Mouse (Mus musculus) megakaryocyte progenitor cell, adult 5-6 weeks (primary cell): ENCODE measurements around the gene Cd79a. TPM values are rescaled to one million over a fixed set of nuclear protein-coding genes. Genes with fewer than 3 reads are reported as not detected.
"Not testable (repeated sequence)": the region's sequence is repeated elsewhere in the genome, so short reads cannot be mapped to it uniquely, and the experiment has no call there.

Source experiments
- ATAC-seq: replicated peaks from 2 replicates; pipeline ENCODE4 v1.8.0; 2016; ENCODE audit warnings: mild to moderate bottlenecking, moderate TSS enrichment, inconsistent platforms; ENCODE audit not compliant: poor library complexity
- total RNA-seq, 2 experiments: library from RNA; stranded (forward) in 1 of 2; stranded (reverse) in 1 of 2; fragments of 157-497, 149-512 nt in 1 of 2; fragments of 200-1000 nt in 1 of 2; gene quantifications; 2 replicates each; pipeline versions ENCODE4 v1.2.3 to v1.2.4; 2015 to 2017

The Cd79a gene
- total RNA-seq, 2 experiments from 2014 or later, result 0.08 to 0.35 TPM

- no peak for ATAC-seq
Measured at GRCm38 (mm10) chr7:24885468-24886307, 11.5 kb upstream of the Cd79a start.

DNA sequence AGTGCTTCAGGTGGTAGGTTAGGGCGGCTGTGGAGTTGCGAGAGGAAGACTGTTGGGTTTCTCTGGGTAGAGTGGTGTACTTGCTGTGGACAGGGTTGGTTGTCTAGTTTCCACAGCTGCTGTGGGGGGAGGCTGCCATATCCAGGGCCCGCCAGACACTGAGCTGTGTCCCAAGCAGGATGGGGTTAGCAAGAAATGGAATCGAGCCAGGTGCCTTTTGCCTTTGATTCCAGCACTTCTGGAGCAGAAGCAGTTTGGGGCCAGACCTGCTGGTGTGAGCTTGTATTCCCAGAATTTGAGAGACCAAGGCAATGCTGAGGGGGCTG, 10.9 kb upstream of the Cd79a start:
- ATAC-seq, result no peak

DNA sequence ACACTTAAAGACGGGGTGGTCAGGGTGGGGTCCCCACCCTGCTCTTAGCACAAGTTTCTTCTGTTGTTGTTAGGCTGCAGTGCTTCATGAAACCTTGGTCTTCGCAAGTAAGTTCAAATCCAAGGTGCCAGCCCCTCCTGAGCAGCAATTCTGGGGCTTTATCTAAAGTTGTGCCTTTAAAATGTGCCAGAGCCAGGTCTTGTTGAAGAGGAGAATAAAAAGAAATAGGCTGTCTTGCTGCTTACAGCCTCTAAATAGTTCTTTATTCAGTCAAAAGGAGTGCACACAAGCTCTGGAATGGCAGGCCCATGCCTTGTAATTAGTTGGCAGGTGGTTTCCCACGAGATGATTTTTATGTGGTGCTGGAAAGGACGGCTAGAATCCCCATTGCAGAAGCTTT, 10.1 kb upstream of the Cd79a start:
- ATAC-seq, result no peak

GRCm38 (mm10) chr7:24889431-24890220, 7.6 kb upstream of the Cd79a start:
- no peak for ATAC-seq

DNA sequence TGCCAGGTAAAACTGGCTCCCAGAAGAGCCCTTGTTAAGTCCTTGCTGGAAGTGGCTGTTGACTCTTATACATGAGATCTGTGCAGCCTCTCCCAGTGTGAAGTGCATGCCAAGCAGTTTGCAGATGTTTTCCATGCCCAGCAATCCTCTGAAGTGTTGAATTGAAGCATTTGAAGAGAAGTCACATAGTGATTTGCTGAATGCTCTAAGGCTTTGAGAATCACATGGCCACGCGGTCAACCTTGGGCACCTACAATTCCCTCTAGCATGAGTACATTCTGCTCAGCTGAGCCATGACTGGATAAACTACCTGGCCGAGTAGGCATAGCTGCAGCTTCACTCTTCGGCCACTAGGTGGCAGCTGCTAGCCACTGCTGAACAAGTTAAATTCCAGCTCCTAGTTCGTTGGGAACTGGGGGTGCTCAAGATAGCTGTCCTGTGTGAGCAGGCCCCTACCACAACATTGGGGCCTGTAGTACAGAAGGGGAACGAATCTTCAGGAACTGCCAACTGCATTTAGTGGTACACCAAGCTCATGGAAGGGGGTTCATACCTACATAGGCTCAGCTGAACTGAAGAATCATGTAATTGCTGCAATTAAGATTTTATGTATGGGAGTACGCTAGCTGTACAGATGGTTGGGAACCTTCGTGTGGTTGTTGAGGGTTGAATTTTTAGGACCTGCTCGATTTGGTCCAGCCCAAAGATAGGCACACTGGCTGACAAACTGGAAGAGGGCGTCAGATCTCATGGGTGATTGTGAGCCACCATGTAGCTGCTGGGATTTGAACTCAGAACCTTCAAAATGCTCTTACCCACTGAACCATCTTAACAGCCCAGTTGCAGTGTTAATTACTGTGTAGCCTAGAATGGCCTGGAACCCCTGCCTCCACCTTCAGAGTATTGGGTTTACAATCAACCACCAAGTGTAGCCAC, 6.6 kb upstream of the Cd79a start:
- peak; percentile 78 for ATAC-seq

- no peak for ATAC-seq
Measured at GRCm38 (mm10) chr7:24891241-24892124, 5.7 kb upstream of the Cd79a start.

DNA sequence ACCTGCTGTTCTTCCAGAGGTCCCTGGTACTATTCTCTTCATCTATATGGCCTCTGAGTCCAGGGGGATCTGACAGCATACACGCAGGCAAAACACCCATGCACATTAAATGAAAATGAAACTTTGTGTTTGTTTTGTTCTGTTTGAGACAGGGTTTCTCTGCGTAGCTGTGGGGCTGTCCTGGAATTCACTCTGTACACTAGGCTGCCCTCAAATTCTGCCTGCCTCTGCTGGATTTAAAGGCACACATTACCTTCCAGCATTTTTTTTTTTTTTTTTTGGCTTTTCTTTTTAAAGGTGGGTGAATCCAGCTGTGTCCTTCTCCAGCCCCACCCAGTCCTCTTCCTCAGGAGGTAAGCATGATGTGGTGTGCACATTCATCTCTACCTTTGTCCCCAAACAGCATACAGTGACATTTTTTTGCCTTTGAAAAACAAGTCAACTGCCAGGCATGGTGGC, 5.0 kb upstream of the Cd79a start:
- no peak for ATAC-seq

- ATAC-seq, result not testable (repeated sequence)
Measured at GRCm38 (mm10) chr7:24895749-24896148, 1.4 kb upstream of the Cd79a start.

DNA sequence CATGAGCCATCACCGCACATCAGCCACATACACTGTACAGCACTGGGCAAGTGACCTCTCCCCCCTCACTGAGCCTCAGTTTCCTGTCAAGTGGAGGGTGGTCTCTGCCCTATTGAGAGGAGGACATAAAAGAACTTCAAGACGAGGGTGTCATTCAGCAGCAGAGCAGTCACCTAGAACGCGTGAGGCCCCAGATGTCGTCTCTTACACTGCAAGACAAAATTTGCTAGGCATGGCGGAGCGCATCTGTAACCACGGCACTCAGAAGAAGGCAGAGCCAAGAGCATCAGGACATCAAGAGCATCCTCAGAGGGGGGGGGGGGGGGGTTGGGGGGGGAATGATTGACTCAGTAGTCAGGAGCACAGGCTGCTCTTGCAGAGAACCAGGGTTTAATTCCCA, 912 bp upstream of the Cd79a start:
- ATAC-seq, result no peak

DNA sequence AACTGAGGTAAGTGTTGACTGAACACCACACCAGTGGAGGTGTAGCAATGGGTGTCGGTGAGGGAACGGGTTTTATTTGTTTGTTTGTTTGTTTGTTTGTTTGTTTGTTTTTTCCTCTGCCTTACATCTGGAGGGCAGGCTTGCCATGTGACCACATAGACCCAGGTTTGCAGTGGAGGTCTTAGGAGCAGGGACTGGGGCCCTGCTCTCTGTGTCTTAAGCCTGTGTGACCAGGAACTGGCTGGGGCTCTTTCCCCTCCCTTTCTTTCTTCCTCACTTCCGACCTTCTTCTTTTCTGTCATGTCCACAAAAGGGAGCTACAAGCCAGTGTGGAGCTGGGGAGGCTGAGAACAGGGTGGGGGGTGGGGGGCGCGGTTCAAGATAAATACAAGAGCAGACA, 778 bp downstream of the Cd79a start:
- ATAC-seq, result no peak

DNA sequence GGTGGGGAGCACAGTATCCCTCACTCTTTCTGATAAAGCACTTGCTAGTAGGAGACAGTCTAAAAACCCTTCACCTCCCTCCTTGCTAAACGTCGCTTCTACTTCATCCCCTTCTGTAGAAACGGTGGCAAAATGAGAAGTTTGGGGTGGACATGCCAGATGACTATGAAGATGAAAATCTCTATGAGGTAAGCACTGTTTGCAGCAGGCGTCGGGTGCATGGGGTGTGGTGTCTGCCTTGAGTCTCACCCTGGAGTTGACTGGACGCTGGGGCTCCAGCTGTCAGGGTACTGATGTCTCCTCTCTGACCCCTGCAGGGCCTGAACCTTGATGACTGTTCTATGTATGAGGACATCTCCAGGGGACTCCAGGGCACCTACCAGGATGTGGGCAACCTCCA, 3.9 kb downstream of the Cd79a start:
- no peak for ATAC-seq

- ATAC-seq, result no peak
Measured at GRCm38 (mm10) chr7:24901842-24902241, 4.7 kb downstream of the Cd79a start.

GRCm38 (mm10) chr7:24902264-24902629, 5.1 kb downstream of the Cd79a start:
- ATAC-seq, result no peak

DNA sequence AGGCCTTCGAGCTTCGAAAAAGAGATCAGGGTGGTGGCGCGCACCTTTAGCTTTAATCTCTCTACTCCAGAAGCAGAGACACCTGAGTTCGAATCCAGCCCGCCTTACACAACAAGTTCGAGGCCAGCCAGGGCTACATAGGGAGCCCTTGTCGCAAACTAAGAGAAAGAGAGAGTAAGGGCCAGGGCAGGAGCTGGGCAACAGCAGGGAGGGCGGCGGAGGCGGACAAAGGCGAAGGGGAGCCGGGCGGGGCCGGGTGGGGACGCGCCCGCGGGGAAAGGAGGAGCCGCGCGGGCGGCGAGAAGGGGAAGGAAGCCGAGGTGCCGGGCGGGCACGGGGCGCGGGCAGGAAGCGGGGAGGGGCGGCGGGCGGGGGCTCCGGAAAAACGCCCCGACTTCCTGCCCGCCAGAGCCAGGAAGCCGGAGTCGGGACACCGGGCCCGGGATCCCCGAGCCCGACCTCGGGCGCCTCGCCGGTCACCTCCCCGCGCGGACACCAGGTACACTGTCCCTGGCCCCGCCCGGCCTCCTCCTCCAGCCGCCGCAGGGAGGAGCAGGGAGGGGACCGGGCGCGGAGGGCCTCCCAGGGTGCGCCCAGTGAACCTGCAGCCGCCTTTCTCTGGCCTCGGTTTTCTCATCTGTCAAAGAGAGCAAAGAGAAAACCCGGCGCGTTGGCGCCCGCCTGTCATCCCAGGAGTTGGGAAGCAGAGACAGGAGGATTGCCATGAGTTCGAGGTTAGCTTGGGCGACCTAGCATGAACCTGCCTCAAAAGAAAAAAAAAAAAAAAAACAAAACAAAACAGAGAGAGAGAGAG, 5.7 kb downstream of the Cd79a start, which contains the start of gene Arhgef1:
TSS of gene Arhgef1 (plus strand) at position 283 of the 814 bp plus-strand sequence.
- peak; percentile 15; the same call in 1 of the 2 replicates for ATAC-seq

DNA sequence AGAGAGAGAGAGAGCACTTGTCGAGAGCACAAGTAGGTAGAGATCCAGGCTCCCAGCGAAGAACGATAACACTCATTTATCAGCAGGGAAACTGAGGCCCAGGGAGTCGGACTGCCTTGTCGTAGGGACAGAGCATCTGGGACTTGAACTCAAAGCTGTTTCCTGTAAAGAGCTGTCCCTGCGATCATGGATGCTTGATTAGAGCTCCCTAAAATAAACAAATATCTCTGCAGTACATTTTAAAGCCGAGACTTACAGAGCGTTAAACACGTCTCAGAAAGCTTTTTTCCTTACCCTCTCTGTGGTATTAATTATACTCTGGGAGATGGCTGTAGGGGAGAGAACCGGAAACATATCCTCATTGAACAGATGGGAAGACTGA, 6.3 kb downstream of the Cd79a start:
- no peak for ATAC-seq

- ATAC-seq, result peak; percentile 83
Measured at GRCm38 (mm10) chr7:24904070-24904483, 6.9 kb downstream of the Cd79a start.

DNA sequence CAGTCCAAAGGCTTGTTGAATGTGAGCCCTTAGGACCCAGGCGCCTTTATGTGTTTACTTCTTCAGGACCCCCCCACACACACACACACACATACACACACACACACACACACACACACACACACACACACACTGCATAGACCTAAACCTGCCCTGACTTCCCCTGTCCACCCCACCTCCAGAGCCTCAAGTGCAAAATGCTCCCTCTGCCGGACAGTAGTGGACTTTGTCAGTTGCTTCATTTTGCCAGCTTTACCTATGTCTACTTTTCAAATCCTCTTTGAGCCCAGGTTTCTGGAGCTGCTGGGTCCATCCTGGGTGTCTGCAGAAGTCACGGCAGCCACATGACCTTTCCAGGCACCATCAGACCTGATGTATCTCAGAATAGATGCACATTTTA, 7.8 kb downstream of the Cd79a start:
- peak; percentile 49 for ATAC-seq

DNA sequence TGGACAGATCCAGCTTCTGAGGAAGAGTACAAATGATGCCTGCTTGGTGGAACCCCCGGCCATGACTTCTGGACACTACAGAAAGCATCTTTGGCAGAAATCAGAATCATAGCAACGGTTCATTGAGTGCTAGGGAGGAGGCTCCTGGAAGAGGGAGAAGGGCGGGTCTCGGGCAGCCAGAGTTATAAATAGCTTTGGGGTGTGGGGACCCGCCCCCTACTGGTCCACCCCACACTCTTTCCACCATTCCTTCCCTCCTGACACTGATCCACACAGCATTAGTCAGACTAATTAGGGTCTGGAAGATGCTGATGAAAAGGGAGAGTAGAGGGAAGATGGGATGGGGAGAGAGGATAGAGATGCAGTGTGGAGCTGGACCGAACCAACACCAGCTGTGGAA, 9.4 kb downstream of the Cd79a start:
- no peak for ATAC-seq

DNA sequence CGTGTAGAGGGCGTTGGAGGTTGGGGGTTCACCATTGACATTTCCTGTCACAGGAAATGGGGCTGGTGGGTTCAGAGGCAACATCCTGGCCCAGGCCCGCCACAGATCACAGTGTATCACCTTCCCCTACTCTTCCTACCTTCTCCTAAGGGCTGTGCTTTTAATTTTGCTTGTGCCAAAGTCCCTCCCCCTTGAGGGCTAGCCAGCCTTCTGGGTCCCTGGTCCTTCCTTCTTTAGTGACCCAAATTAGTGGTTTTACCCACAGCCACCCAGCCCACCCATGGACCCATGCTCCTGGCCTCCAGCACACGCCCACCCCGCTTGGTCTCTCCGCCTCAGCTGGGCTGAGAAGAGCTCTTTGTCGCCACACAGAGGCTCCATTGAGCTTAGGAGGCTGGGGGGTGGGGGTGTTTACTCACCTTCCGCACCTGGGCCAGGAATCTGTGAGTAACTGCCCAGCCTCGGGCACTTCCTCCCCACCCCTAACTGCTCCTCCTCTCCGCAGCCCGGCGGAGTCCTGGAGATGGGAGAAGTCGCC, 10.1 kb downstream of the Cd79a start:
- 0 out of 2 replicates have a peak, but pooled peaks have one; percentile 2 for ATAC-seq
